Mouse (Mus musculus) embryonic fibroblast, embryonic 13.5 days (primary cell): Measurements from ENCODE around the gene Snapc4. TPM values are rescaled to one million over a fixed set of nuclear protein-coding genes. Genes with fewer than 3 reads are reported as not detected.

Experiments
- H3K27ac ChIP-seq: 2 replicates; pipeline ENCODE4 v1.5.1; 2012; ENCODE audit warnings: low read length, control low read depth, inconsistent platforms; ENCODE audit not compliant: insufficient read depth
- H3K4me1 ChIP-seq: 2 replicates; pipeline ENCODE4 v1.6.1; 2011; ENCODE audit warnings: low read length; ENCODE audit not compliant: control insufficient read depth, insufficient read depth
- H3K4me3 ChIP-seq: 2 replicates; pipeline ENCODE4 v1.5.1; 2011; ENCODE audit warnings: mild to moderate bottlenecking, control low read depth, low read length; ENCODE audit not compliant: insufficient read depth
- CTCF ChIP-seq: IDR thresholded peaks from 2 replicates; pipeline ENCODE4 v1.5.1; 2011; ENCODE audit warnings: mild to moderate bottlenecking, control low read depth, low read length, moderate library complexity, borderline replicate concordance; ENCODE audit not compliant: insufficient read depth
- POLR2A ChIP-seq: IDR thresholded peaks from 2 replicates; pipeline ENCODE4 v1.6.1; 2011; ENCODE audit warnings: low read depth, mild to moderate bottlenecking, control low read depth, low read length, moderate library complexity
- polyA plus RNA-seq: library from polyadenylated mRNA; stranded (reverse); fragments of >200 nt; gene quantifications from 2 replicates; pipeline ENCODE4 v1.2.4, GENCODE M21; 2011; ENCODE audit warnings: low read depth; ENCODE audit not compliant: missing spikeins, insufficient read length

The Snapc4 gene
- 17.2 and 27.4 TPM in 2 replicates for polyA plus RNA-seq

DNA sequence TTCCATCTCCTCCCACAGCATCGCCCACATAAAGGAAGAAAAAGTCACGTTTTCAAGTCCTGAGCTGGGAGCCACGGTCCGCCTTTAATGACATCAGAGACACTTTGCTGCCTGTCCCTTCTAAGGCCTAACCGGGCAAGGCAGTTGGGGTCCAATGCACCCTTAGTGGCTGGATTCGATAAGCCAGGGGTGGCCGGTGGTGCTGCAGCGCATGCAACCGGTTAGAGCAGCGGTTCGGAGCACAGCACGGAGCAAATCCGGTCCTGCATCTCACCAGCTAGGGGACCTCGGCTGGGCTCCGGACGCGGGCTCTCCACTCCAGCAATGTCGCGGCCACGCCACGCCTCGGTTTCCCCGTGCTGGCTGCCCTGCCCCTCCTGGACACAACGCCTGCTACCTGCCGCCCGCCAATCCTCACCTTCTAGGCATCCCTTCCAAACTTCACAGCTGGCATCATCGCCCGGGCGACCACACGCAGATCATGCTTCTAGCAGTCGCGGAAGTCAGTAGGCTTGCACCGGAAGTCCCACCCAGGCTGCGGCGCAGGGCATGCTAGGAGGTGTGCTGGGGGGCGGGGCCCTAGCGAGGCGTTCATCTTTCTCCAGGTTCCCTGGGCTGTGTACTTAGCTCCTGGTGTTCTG, at the start of gene Snapc4:
Snapc4 (minus strand) TSS at position 523 of the 641 bp plus-strand sequence.
- H3K4me3 ChIP-seq, result peak within 1 kb of the TSS; percentile 74
- peak; percentile 78 for TF ChIP-seq POLR2A
- TF ChIP-seq CTCF, result no peak
- no peak within 1 kb of the TSS for H3K27ac ChIP-seq
- H3K4me1 ChIP-seq, result no peaks in the 10 kb centered on the region

- Histone ChIP-seq H3K27ac (no peak overlapping the region), H3K4me3 (no peak overlapping the region), H3K4me1 (no peaks in the 10 kb centered on the region)
- TF ChIP-seq CTCF, result no peak
- TF ChIP-seq POLR2A, result no peak
These were observed 49.4 kb upstream of the Snapc4 start for GRCm38 (mm10) chr2:26429851-26430250.

- Histone ChIP-seq H3K27ac (no peak overlapping the region), H3K4me3 (no peak overlapping the region), H3K4me1 (no peaks in the 10 kb centered on the region)
- no peak for TF ChIP-seq POLR2A
- no peak for TF ChIP-seq CTCF
These were observed 44.1 kb upstream of the Snapc4 start for GRCm38 (mm10) chr2:26424541-26424940.

GRCm38 (mm10) chr2:26423086-26423485, 42.6 kb upstream of the Snapc4 start:
- H3K4me3 ChIP-seq, result no peak overlapping the region
- H3K4me1 ChIP-seq, result no peaks in the 10 kb centered on the region
- no peak overlapping the region for H3K27ac ChIP-seq
- TF ChIP-seq POLR2A (no peak), CTCF (no peak)

GRCm38 (mm10) chr2:26421969-26422368, 41.5 kb upstream of the Snapc4 start:
- Histone ChIP-seq H3K4me3 (no peak overlapping the region), H3K4me1 (no peaks in the 10 kb centered on the region), H3K27ac (no peak overlapping the region)
- no peak for TF ChIP-seq CTCF
- TF ChIP-seq POLR2A, result no peak

- Histone ChIP-seq H3K4me1 (no peaks in the 10 kb centered on the region), H3K27ac (no peak overlapping the region), H3K4me3 (no peak overlapping the region)
- TF ChIP-seq POLR2A (no peak), CTCF (no peak)
These were observed 37.7 kb upstream of the Snapc4 start for GRCm38 (mm10) chr2:26418120-26418519.

GRCm38 (mm10) chr2:26417066-26417465, 36.6 kb upstream of the Snapc4 start:
- no peak overlapping the region for H3K27ac ChIP-seq
- TF ChIP-seq POLR2A (no peak), CTCF (no peak)
- no peak overlapping the region for H3K4me3 ChIP-seq
- H3K4me1 ChIP-seq, result no peaks in the 10 kb centered on the region

DNA sequence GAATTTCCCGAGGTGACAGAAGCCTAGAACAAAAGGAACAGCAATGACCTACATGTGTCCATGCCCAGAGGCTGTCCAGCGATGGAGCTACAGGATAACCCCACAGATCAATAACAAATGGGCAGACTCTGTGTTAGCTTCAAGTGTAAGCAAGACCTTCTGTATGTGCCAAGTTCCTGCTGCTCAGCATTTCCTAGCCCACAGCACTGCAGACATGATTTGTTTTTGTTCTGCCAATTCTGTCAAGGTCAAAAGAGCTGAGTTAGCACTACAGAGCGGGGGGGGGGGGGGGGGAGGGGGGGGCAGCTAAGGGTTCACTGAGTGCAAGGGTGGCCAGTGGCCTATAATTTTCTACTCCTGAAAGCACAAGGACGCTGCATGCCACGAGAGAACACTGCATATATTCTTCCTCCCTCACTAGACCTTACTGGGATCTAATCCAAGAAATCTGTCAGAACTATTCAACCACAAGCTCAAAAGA, 30.5 kb upstream of the Snapc4 start:
- Histone ChIP-seq H3K4me3 (no peak overlapping the region), H3K27ac (peak overlapping the region; percentile 53; the same call in 1 of the 2 replicates), H3K4me1 (peaks cover 17% of the 10 kb centered on the region)
- no peak for TF ChIP-seq POLR2A
- TF ChIP-seq CTCF, result no peak

DNA sequence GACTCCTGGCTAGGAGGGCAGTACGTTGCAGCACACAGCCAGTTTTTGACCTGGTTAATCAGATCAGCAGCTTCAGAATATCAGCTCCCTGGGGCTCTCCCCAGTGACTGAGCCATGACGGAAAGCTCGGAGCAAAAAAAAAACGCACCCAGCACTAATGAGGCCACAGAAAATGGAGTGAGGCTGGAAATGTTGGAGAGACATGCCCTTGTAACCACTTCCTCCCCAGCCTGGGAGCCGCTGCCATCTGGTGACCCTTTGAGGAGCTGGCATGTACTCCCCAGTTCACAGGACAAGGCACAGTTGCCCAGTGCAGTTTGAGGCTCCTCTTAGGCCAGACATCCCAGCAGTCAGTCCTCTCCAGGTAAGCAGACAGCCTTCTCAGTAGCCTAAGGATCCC, 29.6 kb upstream of the Snapc4 start:
- Histone ChIP-seq H3K4me3 (no peak overlapping the region), H3K4me1 (peaks cover 17% of the 10 kb centered on the region), H3K27ac (no peak overlapping the region)
- TF ChIP-seq POLR2A, result no peak
- no peak for TF ChIP-seq CTCF

DNA sequence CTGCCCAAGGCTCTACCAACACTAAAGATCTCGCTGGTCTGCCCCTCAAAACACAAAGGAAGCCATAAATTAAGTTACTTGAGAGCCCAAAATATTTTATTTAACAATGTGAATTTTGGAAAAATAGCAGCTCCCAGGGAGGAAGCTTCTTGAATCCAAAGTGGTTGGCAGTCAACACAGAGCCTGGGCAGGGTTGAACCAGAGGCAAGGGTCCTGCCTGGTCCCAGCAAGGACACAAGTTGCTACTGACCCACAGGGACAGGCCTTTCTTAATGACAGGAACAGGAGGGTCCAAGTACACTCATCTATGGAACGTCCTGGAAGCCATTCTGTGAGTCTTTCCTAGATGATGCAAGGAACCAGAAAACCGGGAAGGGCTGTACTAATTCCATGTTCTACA, 28.9 kb upstream of the Snapc4 start:
- H3K4me3 ChIP-seq, result no peak overlapping the region
- no peak for TF ChIP-seq POLR2A
- no peak for TF ChIP-seq CTCF
- H3K27ac ChIP-seq, result no peak overlapping the region
- H3K4me1 ChIP-seq, result peaks cover 17% of the 10 kb centered on the region
